Mouse (Mus musculus): Measurements from ENCODE around the gene Bcl2l11. TPM values are rescaled to one million over a fixed set of nuclear protein-coding genes. Genes with fewer than 3 reads are reported as not detected.

Bcl2l11 gene
- 14.8 TPM for polyA plus RNA-seq (2014; fragmentation: Illumina TruSeq; extraction: RNeasy Lipid Tissue Mini Kit (QIAGEN cat#74804); ENCODE audit: low read depth, low replicate concordance)

GRCm38 (mm10) chr2:128125635-128126470 lies at the start of gene Bcl2l11:
Bcl2l11 (plus strand) TSS chr2:128126038.

Measured in adipose tissue, adult 10 weeks (tissue).